Mouse (Mus musculus): ENCODE results near the gene Atf3.

DNA sequence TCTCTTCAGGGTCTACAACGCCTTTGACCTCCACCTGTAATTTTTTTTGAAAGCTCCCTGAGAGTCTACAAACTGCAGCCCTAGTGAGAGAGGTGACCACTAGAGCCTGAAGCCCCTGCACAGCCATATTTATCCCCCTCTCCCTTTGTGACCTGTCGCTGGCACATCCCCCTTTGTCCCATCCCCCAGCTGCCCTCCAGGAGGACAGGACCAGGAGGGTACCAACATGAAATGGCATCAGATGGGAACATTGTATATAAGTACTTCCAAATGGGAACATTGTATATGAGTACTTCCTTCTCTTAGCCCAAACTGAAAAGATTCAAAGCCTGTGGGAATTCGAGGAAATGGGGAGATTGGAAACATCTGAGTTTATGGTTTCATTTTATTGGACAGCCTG lies 53.1 kb downstream of the Atf3 start, which contains the start of gene Fam71a:
- no peak for TF ChIP-seq CTCF (IDR thresholded peaks at IDR 0.05)
- TF ChIP-seq EP300 (IDR thresholded peaks at IDR 0.05) = no peak

Data from lung, postnatal 0 days (tissue).